Mouse (Mus musculus): ENCODE measurements at regions not wholly inside any gene's neighbourhood (a gene's known extent, or its start where the extent isn't known, plus 50 kb on each side); places are given as distances from the start of the nearest gene placed in this dataset.

DNA sequence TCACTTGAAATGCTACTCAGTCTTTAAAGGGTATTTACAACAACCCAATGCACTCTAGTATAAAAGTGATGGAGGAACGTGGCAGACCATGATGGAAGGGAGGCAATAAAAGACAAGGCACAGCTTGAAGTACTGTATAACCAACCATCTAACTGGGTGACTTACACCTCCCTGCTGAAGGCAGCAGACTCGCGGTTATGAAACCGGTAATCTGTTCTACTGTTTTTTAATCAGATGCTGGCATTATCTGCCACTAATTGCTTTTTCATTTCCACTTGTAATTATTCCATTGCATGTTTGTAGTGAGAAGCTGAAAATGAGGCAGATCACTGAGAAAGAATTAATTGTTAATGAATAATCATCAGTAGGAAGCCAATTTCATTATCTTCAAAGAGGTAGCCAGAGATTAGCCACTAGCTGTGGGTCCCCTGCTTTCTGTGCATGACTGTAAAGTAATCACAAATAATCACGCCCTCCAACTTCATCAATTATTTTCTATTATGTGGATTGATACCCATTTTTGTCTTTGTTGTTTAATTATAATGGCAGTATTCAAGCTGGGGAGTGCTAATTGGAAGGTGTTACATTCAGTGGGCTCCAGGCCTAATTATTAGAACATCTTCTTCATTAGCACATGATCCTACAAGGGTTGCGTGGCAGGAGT lies 103.1 kb upstream of the Itga4 start:
- DNase-seq (ENCODE audit: low spot score), result no peak
- Histone ChIP-seq H3K4me1 (replicated peaks; ENCODE audit: control insufficient read depth, insufficient read depth, low read length) (0 out of 2 replicates have a peak, but pooled peaks cover 3% of the 10 kb centered on the region), H3K9me3 (ENCODE audit: control insufficient read depth, low read length) (no peaks in the 10 kb centered on the region), H3K4me3 (replicated peaks; ENCODE audit: low read length) (no peak overlapping the region), H3K9ac (no peak overlapping the region), H3K36me3 (replicated peaks; ENCODE audit: control insufficient read depth, insufficient read depth) (no peaks in the 10 kb centered on the region), H3K4me2 (replicated peaks) (no peak overlapping the region), H3K27ac (peak overlapping the region; percentile 24; the same call in 1 of the 2 replicates), H3K27me3 (ENCODE audit: control insufficient read depth, insufficient read depth, low read length) (no peaks in the 10 kb centered on the region)
- ATAC-seq (ENCODE audit: low FRiP score), result peak; percentile 79
- 58% methylated on average over 6 of the region's 6 CpGs for WGBS

- Histone ChIP-seq H3K4me2 (replicated peaks) (no peak overlapping the region), H3K4me3 (replicated peaks; ENCODE audit: low read length) (no peak overlapping the region), H3K27me3 (ENCODE audit: control insufficient read depth, insufficient read depth, low read length) (no peaks in the 10 kb centered on the region), H3K9ac (no peak overlapping the region), H3K36me3 (replicated peaks; ENCODE audit: control insufficient read depth, insufficient read depth) (no peaks in the 10 kb centered on the region), H3K27ac (peak overlapping the region; percentile 24; the same call in 1 of the 2 replicates), H3K9me3 (ENCODE audit: control insufficient read depth, low read length) (no peaks in the 10 kb centered on the region), H3K4me1 (replicated peaks; ENCODE audit: control insufficient read depth, insufficient read depth, low read length) (0 out of 2 replicates have a peak, but pooled peaks cover 3% of the 10 kb centered on the region)
- ATAC-seq (ENCODE audit: low FRiP score), result peak; percentile 18; the same call in 1 of the 2 replicates
- 64% methylated on average over 5 of the region's 5 CpGs for WGBS
- DNase-seq (ENCODE audit: low spot score), result no peak
These were observed 102.5 kb upstream of the Itga4 start for GRCm38 (mm10) chr2:79152695-79153057.

- ATAC-seq (ENCODE audit: low FRiP score), result no peak
These were observed 102.2 kb upstream of the Itga4 start for GRCm38 (mm10) chr2:79153070-79153469.

GRCm38 (mm10) chr2:79158450-79159055 lies 96.7 kb upstream of the Itga4 start:
- ATAC-seq (ENCODE audit: low FRiP score), result no peak
- H3K9me3 ChIP-seq (ENCODE audit: control insufficient read depth, low read length), result no peaks in the 10 kb centered on the region
- H3K27me3 ChIP-seq (ENCODE audit: control insufficient read depth, insufficient read depth, low read length), result no peaks in the 10 kb centered on the region
- H3K27ac ChIP-seq, result no peak overlapping the region
- H3K36me3 ChIP-seq (replicated peaks; ENCODE audit: control insufficient read depth, insufficient read depth), result no peaks in the 10 kb centered on the region
- H3K4me2 ChIP-seq (replicated peaks), result no peak overlapping the region
- no peak overlapping the region for H3K9ac ChIP-seq
- H3K4me3 ChIP-seq (replicated peaks; ENCODE audit: low read length), result no peak overlapping the region
- WGBS, result 58% methylated on average over 3 of the region's 3 CpGs
- no peaks in the 10 kb centered on the region for H3K4me1 ChIP-seq (replicated peaks; ENCODE audit: control insufficient read depth, insufficient read depth, low read length)
- no peak for DNase-seq (ENCODE audit: low spot score)

More at GRCm38 (mm10) chr2:79153070-79153469, 102.2 kb upstream of the Itga4 start:
- DNase-seq (ENCODE audit: low spot score), result no peak
- Histone ChIP-seq H3K9me3 (ENCODE audit: control insufficient read depth, low read length) (no peaks in the 10 kb centered on the region), H3K4me2 (replicated peaks) (no peak overlapping the region), H3K27ac (no peak overlapping the region), H3K4me3 (replicated peaks; ENCODE audit: low read length) (no peak overlapping the region), H3K36me3 (replicated peaks; ENCODE audit: control insufficient read depth, insufficient read depth) (no peaks in the 10 kb centered on the region), H3K9ac (no peak overlapping the region), H3K4me1 (replicated peaks; ENCODE audit: control insufficient read depth, insufficient read depth, low read length) (0 out of 2 replicates have a peak, but pooled peaks cover 3% of the 10 kb centered on the region), H3K27me3 (ENCODE audit: control insufficient read depth, insufficient read depth, low read length) (no peaks in the 10 kb centered on the region)
- WGBS, result 76% methylated on average over 4 of the region's 4 CpGs

DNA sequence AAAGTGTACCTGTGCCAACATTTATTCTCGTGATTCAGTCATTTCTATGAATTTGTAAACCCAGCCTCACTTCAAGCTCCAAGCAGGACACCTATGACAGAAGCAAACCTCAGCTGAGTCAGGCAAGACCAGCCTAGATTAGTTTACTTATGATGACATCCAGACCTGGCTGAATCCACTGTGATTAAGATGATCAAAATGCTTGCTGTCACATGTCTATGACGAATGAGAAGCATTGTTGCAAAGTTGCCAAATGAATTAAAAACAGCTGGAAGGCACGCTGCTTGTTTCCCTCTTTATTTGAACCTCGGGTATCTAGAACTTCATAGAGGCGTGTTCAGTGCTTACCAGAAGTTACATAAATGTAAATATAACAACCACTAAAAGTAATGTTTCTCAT lies 95.9 kb upstream of the Itga4 start:
- Histone ChIP-seq H3K4me1 (replicated peaks; ENCODE audit: control insufficient read depth, insufficient read depth, low read length) (no peaks in the 10 kb centered on the region), H3K9ac (no peak overlapping the region), H3K36me3 (replicated peaks; ENCODE audit: control insufficient read depth, insufficient read depth) (no peaks in the 10 kb centered on the region), H3K27ac (no peak overlapping the region), H3K4me2 (replicated peaks) (no peak overlapping the region), H3K27me3 (ENCODE audit: control insufficient read depth, insufficient read depth, low read length) (no peaks in the 10 kb centered on the region), H3K4me3 (replicated peaks; ENCODE audit: low read length) (no peak overlapping the region), H3K9me3 (ENCODE audit: control insufficient read depth, low read length) (no peaks in the 10 kb centered on the region)
- WGBS, result 79% methylated on average over 5 of the region's 5 CpGs
- no peak for ATAC-seq (ENCODE audit: low FRiP score)
- no peak for DNase-seq (ENCODE audit: low spot score)

- H3K27ac ChIP-seq, result no peak overlapping the region
- no peaks in the 10 kb centered on the region for H3K9me3 ChIP-seq (ENCODE audit: control insufficient read depth, low read length)
- 44% methylated on average over 7 of the region's 7 CpGs for WGBS
- H3K4me3 ChIP-seq (replicated peaks; ENCODE audit: low read length), result no peak overlapping the region
- H3K4me1 ChIP-seq (replicated peaks; ENCODE audit: control insufficient read depth, insufficient read depth, low read length), result no peaks in the 10 kb centered on the region
- ATAC-seq (ENCODE audit: low FRiP score), result no peak
- no peaks in the 10 kb centered on the region for H3K36me3 ChIP-seq (replicated peaks; ENCODE audit: control insufficient read depth, insufficient read depth)
- no peak for DNase-seq (ENCODE audit: low spot score)
- no peak overlapping the region for H3K9ac ChIP-seq
- no peaks in the 10 kb centered on the region for H3K27me3 ChIP-seq (ENCODE audit: control insufficient read depth, insufficient read depth, low read length)
- H3K4me2 ChIP-seq (replicated peaks), result no peak overlapping the region
These were observed 82.0 kb upstream of the Itga4 start for GRCm38 (mm10) chr2:79172967-79173919.

- Histone ChIP-seq H3K9ac (no peak overlapping the region), H3K27me3 (ENCODE audit: control insufficient read depth, insufficient read depth, low read length) (no peaks in the 10 kb centered on the region), H3K4me2 (replicated peaks) (no peak overlapping the region), H3K9me3 (ENCODE audit: control insufficient read depth, low read length) (no peaks in the 10 kb centered on the region), H3K36me3 (replicated peaks; ENCODE audit: control insufficient read depth, insufficient read depth) (no peaks in the 10 kb centered on the region), H3K4me1 (replicated peaks; ENCODE audit: control insufficient read depth, insufficient read depth, low read length) (no peaks in the 10 kb centered on the region), H3K4me3 (replicated peaks; ENCODE audit: low read length) (no peak overlapping the region), H3K27ac (no peak overlapping the region)
- ATAC-seq (ENCODE audit: low FRiP score) (no peak), DNase-seq (ENCODE audit: low spot score) (peak; percentile 56)
- 58% methylated on average over 4 of the region's 4 CpGs for WGBS
These were observed 80.9 kb upstream of the Itga4 start for GRCm38 (mm10) chr2:79174282-79174681.

DNA sequence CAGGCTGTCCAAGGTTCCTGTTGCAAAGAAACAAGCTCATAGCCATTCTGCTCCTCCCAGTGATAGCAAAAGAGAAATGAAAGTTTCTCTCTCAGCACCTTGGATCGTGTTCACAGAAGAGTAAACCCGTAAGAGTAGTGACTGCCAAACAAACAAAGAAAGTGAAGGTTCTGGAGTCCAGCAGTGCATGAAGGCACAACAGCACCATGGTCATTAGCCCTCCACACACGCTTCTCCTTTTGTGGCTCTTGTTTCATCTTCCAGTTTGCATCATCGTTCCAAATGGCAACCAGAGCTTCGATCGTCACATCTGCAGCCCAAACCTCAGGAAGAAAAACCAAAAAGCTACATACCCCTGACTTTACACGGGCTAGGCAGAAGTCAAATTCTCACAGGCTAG lies 74.4 kb upstream of the Itga4 start:
- 72% methylated on average over 7 of the region's 7 CpGs for WGBS
- ATAC-seq (ENCODE audit: low FRiP score), result no peak

DNA sequence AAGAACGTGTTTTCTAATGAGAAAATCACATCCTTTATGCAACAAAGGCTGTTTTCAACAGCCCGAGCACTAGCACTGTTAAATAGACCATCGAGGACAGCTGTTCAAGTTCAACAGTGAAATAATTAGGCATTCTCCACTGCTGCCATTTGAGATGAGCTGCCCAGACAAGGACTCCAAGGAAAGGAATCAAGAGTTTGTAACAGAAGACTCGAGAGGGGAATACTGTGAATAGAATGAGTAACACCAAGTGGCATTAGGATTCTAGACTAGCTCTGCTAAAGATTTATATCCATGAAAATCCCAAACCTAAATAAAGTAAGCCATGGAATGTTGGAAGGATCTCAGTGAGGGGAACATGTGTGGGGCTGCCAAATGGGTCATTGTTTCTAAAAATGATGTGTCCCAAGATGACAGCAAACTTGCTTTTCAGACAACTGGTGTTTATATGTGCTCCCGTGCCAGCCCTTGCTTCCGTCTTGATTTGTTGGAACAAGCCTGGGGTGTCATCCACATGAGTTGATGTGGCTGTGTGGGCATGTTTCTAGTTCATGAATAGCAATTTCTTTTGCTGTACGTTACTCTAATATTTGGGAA lies 72.1 kb upstream of the Itga4 start:
- no peaks in the 10 kb centered on the region for H3K27me3 ChIP-seq (ENCODE audit: control insufficient read depth, insufficient read depth, low read length)
- H3K27ac ChIP-seq, result no peak overlapping the region
- H3K4me3 ChIP-seq (replicated peaks; ENCODE audit: low read length), result no peak overlapping the region
- no peak overlapping the region for H3K4me2 ChIP-seq (replicated peaks)
- H3K9ac ChIP-seq, result no peak overlapping the region
- H3K9me3 ChIP-seq (ENCODE audit: control insufficient read depth, low read length), result no peaks in the 10 kb centered on the region
- WGBS, result 69% methylated on average over 7 of the region's 7 CpGs
- no peak for ATAC-seq (ENCODE audit: low FRiP score)
- H3K4me1 ChIP-seq (replicated peaks; ENCODE audit: control insufficient read depth, insufficient read depth, low read length), result peaks cover 12% of the 10 kb centered on the region; the same call in 1 of the 2 replicates
- H3K36me3 ChIP-seq (replicated peaks; ENCODE audit: control insufficient read depth, insufficient read depth), result no peaks in the 10 kb centered on the region
- DNase-seq (ENCODE audit: low spot score), result no peak

More for the DNA sequence above, 74.4 kb upstream of the Itga4 start:
- DNase-seq (ENCODE audit: low spot score), result no peak
- Histone ChIP-seq H3K4me1 (replicated peaks; ENCODE audit: control insufficient read depth, insufficient read depth, low read length) (peaks cover 6% of the 10 kb centered on the region; the same call in 1 of the 2 replicates), H3K9me3 (ENCODE audit: control insufficient read depth, low read length) (no peaks in the 10 kb centered on the region), H3K9ac (no peak overlapping the region), H3K4me3 (replicated peaks; ENCODE audit: low read length) (no peak overlapping the region), H3K36me3 (replicated peaks; ENCODE audit: control insufficient read depth, insufficient read depth) (no peaks in the 10 kb centered on the region), H3K27ac (peak overlapping the region; percentile 35; the same call in 1 of the 2 replicates), H3K4me2 (replicated peaks) (no peak overlapping the region), H3K27me3 (ENCODE audit: control insufficient read depth, insufficient read depth, low read length) (no peaks in the 10 kb centered on the region)
